Mouse (Mus musculus): ENCODE measurements around the gene Sptbn2. TPM values are rescaled to one million over a fixed set of nuclear protein-coding genes. Genes with fewer than 3 reads are reported as not detected.

Sptbn2 gene
- polyA plus RNA-seq, 1 experiment from 2014 or later: 0.16 TPM

DNA sequence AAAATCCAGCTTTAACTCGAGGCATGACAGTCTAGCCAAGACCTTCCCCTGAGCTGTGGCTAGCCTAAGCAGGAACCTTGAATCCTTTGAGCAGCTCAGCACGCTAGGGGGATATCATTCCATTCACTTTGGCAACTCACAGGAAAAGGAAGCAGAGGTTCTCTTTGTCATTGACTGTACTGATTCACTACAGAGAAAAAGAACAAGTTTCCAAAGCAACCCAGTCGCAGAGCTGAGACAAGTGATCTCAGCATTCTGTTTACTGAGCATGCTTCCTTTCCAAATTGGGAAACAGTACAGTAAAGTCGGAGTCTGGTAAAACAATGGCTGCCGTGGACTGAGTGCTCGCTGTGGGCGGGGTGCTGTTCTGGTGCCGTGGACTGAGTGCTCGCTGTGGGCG is 2.2 kb upstream of the Sptbn2 start:
- Histone ChIP-seq H3K27ac (replicated peaks) (no peak overlapping the region), H3K9me3 (no peaks in the 10 kb centered on the region), H3K4me3 (no peak overlapping the region), H3K4me2 (no peak overlapping the region), H3K36me3 (no peaks in the 10 kb centered on the region), H3K9ac (no peak overlapping the region), H3K27me3 (replicated peaks) (peaks cover 72% of the 10 kb centered on the region), H3K4me1 (peaks cover 18% of the 10 kb centered on the region)
- WGBS: 78% methylated on average over 10 of the region's 10 CpGs
- no peak for ATAC-seq (ENCODE audit: extremely low read depth, insufficient number of reproducible peaks, low FRiP score, low TSS enrichment)

DNA sequence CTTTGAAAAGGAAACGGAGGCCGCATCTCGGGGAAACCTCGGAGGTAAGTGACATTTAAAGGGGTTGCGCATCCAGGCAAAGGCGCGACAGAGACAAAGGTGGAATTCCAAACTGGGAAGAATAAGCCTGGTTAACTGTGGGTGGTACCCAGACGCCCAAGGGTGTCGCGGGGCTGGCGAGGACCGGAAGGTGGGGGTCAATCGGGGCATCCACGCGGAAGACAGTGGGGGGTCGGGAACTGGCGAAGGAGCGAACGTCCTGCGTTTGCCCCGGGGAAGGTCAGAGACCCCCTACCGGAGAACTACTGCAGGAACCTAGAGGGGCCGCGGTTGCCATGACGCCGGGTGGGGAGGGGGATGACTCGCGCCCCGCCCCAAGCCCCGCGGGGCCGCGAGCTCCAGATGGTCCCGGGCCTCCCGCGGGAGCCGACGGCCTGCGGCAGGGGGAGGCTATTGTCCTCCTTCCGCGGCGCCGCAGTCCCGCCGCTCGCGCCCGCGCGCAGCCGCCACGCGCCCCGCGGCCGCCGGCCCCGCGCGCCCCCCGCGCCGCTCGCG is 711 bp downstream of the Sptbn2 start:
- Histone ChIP-seq H3K4me3 (peak overlapping the region; percentile 62), H3K9me3 (no peaks in the 10 kb centered on the region), H3K4me1 (peaks cover 18% of the 10 kb centered on the region), H3K27me3 (replicated peaks) (peaks cover 88% of the 10 kb centered on the region), H3K27ac (replicated peaks) (no peak overlapping the region), H3K9ac (peak overlapping the region; percentile 72), H3K36me3 (no peaks in the 10 kb centered on the region), H3K4me2 (peak overlapping the region; percentile 93)
- WGBS: under 1% methylated on average over 51 of the region's 65 CpGs
- no peak for ATAC-seq (ENCODE audit: extremely low read depth, insufficient number of reproducible peaks, low FRiP score, low TSS enrichment)

DNA sequence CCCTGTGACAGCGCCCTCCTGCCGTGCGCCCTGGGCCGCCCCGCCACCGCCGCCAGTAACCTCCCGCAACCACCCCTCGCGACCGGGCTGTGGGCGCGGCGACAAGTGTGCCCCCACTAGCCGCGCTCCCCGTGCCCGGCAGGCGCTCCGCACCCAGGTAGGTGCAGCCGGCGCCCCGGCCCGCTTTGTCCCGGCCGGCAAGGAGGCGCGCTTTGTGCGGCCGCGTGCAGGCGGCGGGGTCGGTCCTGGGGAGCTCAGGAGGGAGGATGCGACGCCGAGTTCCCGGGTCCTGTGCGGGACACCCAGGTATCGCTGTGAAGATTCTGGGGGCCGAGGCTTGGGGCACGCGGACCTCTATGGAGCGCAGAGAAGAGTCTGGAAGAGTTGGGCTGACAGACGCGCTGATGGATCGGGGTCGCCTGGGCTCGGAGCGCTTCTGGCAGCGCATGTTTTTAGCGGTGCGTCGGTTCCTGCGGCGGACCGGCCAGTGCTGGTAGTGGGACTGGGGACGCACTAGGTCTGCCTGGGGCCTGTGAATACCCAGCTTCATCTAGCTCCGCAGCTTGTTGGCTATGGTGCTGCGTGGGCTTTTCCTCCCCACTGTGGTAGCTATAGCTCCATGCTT is 1.3 kb downstream of the Sptbn2 start:
- WGBS: under 1% methylated on average over 59 of the region's 60 CpGs

DNA sequence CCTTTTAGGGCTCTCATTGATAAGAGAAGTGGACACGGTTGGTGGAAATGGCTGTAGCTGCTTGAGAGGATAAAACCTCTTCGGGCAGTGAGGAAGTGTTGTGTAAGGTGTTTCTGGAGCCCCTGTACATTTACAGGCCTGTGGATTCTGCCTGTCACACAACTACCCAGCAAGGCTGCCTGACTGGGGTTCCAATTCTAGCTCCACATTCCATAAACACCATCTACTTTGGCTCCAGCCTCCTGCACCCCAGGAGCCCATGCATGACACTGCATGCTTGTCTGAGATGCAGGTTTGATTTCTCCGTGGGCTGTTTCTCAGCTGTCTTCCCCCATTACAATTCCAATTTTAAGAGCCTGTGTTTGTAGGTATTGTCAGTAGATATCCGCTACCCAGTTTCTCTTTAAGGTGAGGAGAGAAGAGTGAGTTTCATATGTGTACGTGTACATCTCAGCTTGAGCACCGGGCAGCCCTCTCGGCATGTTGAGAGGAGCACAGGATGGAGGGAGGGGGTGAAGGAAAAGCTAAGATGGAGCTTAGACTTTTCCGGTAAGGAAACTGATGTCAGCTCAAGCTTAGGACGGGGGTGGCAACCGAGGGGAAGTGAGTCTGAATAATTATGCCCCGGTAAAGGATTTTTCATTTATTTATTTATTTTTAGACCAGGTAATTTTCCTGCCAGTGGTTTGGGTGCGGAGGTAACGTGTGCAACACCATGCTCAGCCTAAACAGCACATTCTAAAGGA is 2.0 kb downstream of the Sptbn2 start:
- WGBS: 36% methylated on average over 13 of the region's 13 CpGs
- peaks cover 18% of the 10 kb centered on the region for H3K4me1 ChIP-seq
- H3K36me3 ChIP-seq: no peaks in the 10 kb centered on the region
- peak overlapping the region; percentile 62 for H3K4me3 ChIP-seq
- H3K9ac ChIP-seq: peak overlapping the region; percentile 72; the same call in 1 of the 2 replicates
- peak overlapping the region; percentile 93 for H3K4me2 ChIP-seq
- peaks cover 93% of the 10 kb centered on the region for H3K27me3 ChIP-seq (replicated peaks)
- ATAC-seq (ENCODE audit: extremely low read depth, insufficient number of reproducible peaks, low FRiP score, low TSS enrichment): no peak
- H3K27ac ChIP-seq (replicated peaks): no peak overlapping the region
- no peaks in the 10 kb centered on the region for H3K9me3 ChIP-seq

More for the DNA sequence above, 1.3 kb downstream of the Sptbn2 start:
- Histone ChIP-seq H3K9ac (peak overlapping the region; percentile 72), H3K9me3 (no peaks in the 10 kb centered on the region), H3K4me2 (peak overlapping the region; percentile 93), H3K27me3 (replicated peaks) (peaks cover 89% of the 10 kb centered on the region), H3K4me3 (peak overlapping the region; percentile 62), H3K4me1 (peaks cover 18% of the 10 kb centered on the region), H3K27ac (replicated peaks) (no peak overlapping the region), H3K36me3 (no peaks in the 10 kb centered on the region)
- no peak for ATAC-seq (ENCODE audit: extremely low read depth, insufficient number of reproducible peaks, low FRiP score, low TSS enrichment)

DNA sequence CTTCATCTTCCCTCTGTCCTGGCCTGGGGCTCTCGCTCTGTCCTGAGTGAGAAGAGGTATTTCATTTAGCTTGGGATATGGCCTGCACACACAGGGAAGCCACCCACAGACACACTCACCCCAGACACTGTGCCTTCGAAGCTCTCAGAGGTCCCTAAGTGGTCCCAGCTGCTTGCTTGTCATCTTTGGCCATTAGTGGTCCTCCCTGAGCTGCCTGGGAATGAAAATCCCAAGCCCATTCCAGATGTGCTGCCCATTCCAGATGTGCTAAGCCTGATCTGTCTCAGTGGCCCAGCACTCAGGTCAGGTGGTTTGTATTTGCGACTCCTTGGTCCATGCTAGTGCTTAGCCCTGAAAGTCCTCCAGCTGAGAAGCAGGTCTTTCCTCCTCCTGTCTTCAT is 2.9 kb downstream of the Sptbn2 start:
- no peak overlapping the region for H3K27ac ChIP-seq (replicated peaks)
- H3K4me1 ChIP-seq: peaks cover 21% of the 10 kb centered on the region
- no peaks in the 10 kb centered on the region for H3K9me3 ChIP-seq
- H3K4me3 ChIP-seq: no peak overlapping the region
- ATAC-seq (ENCODE audit: extremely low read depth, insufficient number of reproducible peaks, low FRiP score, low TSS enrichment): no peak
- WGBS: 64% methylated on average over 3 of the region's 3 CpGs
- H3K4me2 ChIP-seq: no peak overlapping the region
- no peak overlapping the region for H3K9ac ChIP-seq
- H3K36me3 ChIP-seq: no peaks in the 10 kb centered on the region
- peaks cover 96% of the 10 kb centered on the region for H3K27me3 ChIP-seq (replicated peaks)

DNA sequence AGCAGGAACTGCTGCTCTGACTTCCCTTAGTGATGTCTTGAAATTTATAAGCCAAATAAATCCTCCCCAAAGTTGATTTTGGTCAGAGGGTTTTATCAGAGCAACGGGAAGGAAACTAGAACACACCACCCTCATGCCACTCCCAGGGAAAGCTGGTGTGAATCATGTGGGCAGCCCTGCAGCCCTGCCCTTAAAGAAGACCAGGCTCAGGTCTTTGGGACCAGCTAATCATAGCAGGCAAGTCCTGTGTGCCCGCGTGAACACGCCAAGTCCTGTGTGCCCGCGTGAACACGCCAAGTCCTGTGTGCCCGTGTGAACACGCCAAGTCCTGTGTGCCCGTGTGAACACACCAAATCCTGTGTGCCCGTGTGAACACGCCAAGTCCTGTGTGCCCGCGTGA is 5.8 kb downstream of the Sptbn2 start:
- H3K4me3 ChIP-seq: no peak overlapping the region
- WGBS: 91% methylated on average over 14 of the region's 14 CpGs
- no peak overlapping the region for H3K4me2 ChIP-seq
- no peaks in the 10 kb centered on the region for H3K36me3 ChIP-seq
- H3K9me3 ChIP-seq: no peaks in the 10 kb centered on the region
- H3K27me3 ChIP-seq (replicated peaks): peaks cover 97% of the 10 kb centered on the region
- no peak overlapping the region for H3K9ac ChIP-seq
- no peak overlapping the region for H3K27ac ChIP-seq (replicated peaks)
- no peak for ATAC-seq (ENCODE audit: extremely low read depth, insufficient number of reproducible peaks, low FRiP score, low TSS enrichment)
- peaks cover 28% of the 10 kb centered on the region for H3K4me1 ChIP-seq

DNA sequence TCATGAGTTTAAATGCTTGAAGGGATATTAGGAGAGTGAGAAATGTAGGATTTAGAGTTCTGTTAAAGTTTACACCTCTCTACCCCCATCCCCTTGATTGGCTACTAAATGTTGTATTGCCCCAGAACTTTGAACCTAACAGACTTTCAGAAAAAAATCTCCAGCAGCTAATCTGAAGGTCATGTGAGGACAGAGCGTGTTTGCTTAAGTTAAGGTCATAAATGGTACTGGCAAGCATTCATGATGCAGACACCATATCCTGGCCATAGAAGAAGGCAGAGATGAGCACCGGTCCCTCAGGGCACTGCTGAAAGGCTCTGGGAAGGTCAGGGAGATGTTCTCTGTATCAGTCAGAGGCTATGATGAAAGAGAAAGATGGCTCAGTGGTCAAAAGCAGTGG is 6.3 kb downstream of the Sptbn2 start:
- Histone ChIP-seq H3K27me3 (replicated peaks) (peaks cover 97% of the 10 kb centered on the region), H3K9ac (no peak overlapping the region), H3K4me3 (no peak overlapping the region), H3K4me1 (peaks cover 23% of the 10 kb centered on the region), H3K9me3 (no peaks in the 10 kb centered on the region), H3K27ac (replicated peaks) (no peak overlapping the region), H3K36me3 (no peaks in the 10 kb centered on the region), H3K4me2 (no peak overlapping the region)
- ATAC-seq (ENCODE audit: extremely low read depth, insufficient number of reproducible peaks, low FRiP score, low TSS enrichment): no peak
- WGBS: 91% methylated on average over 2 of the region's 2 CpGs

DNA sequence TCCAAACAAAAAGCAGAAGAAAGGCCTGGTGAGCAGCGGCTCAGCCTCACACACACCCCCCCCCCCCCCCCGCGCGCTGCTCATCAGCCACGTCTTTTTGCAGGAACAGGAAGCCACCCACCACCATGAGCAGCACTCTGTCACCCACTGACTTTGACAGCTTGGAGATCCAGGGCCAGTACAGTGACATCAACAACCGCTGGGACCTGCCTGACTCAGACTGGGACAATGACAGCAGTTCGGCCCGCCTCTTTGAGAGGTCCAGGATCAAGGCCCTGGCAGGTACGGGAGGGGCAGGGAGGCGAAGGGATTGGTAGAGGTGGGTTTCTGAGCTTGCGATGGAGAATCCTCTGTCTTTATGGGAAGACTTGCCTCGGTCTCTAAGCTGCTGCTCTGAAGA is 7.7 kb downstream of the Sptbn2 start:
- WGBS: 20% methylated on average over 12 of the region's 12 CpGs
- H3K27ac ChIP-seq (replicated peaks): no peak overlapping the region
- ATAC-seq (ENCODE audit: extremely low read depth, insufficient number of reproducible peaks, low FRiP score, low TSS enrichment): no peak
- no peaks in the 10 kb centered on the region for H3K36me3 ChIP-seq
- H3K4me1 ChIP-seq: peaks cover 15% of the 10 kb centered on the region; the same call in 1 of the 2 replicates
- H3K9ac ChIP-seq: no peak overlapping the region
- H3K27me3 ChIP-seq (replicated peaks): peaks cover 88% of the 10 kb centered on the region
- no peaks in the 10 kb centered on the region for H3K9me3 ChIP-seq
- no peak overlapping the region for H3K4me3 ChIP-seq
- H3K4me2 ChIP-seq: no peak overlapping the region

DNA sequence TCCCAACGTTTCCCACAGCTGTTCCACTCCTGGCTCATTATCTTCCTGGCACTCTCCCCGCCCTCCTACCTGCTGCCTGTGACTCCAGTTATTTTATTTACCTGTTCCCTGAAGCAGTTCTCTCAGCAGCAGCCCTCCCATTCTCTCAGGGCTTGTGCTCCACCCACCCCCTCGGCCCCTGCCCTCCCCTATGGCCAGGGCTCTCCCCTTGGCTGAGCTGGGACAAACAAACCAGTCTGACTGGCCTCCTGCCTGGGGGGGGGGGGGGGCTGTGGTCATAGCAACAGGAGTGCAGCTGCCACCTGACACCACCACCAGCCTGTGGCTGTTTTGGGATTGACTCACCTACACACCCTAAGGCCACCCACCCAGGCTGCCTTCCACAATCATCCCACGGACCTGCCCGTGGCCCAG is 8.4 kb downstream of the Sptbn2 start:
- no peak for ATAC-seq (ENCODE audit: extremely low read depth, insufficient number of reproducible peaks, low FRiP score, low TSS enrichment)
- no peaks in the 10 kb centered on the region for H3K9me3 ChIP-seq

DNA sequence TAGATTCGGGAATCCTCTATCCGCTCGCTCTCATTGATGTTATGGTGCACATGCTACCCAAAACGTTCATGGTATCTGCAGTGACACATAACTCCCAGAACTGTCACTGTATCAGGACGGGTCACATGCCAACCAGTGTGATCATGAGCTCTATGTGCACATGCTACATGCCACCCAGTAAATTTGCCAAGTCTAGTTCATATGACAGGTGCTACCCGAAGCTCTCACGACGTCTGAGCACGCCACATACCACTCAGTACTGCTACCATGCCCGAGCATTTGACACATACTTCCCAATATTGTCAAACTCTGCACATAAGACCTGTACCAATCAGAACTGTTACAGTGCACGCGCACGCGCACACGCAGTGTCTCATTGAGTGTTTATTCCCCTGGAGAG is 9.1 kb downstream of the Sptbn2 start:
- peaks cover 15% of the 10 kb centered on the region; the same call in 1 of the 2 replicates for H3K4me1 ChIP-seq
- WGBS: 79% methylated on average over 15 of the region's 15 CpGs
- no peaks in the 10 kb centered on the region for H3K9me3 ChIP-seq
- no peak overlapping the region for H3K9ac ChIP-seq
- ATAC-seq (ENCODE audit: extremely low read depth, insufficient number of reproducible peaks, low FRiP score, low TSS enrichment): no peak
- H3K27me3 ChIP-seq (replicated peaks): peaks cover 74% of the 10 kb centered on the region
- H3K36me3 ChIP-seq: no peaks in the 10 kb centered on the region
- H3K4me2 ChIP-seq: no peak overlapping the region
- H3K27ac ChIP-seq (replicated peaks): no peak overlapping the region
- H3K4me3 ChIP-seq: no peak overlapping the region

More for the DNA sequence above, 8.4 kb downstream of the Sptbn2 start:
- H3K36me3 ChIP-seq: no peaks in the 10 kb centered on the region
- peaks cover 15% of the 10 kb centered on the region; the same call in 1 of the 2 replicates for H3K4me1 ChIP-seq
- peaks cover 81% of the 10 kb centered on the region for H3K27me3 ChIP-seq (replicated peaks)
- H3K4me2 ChIP-seq: no peak overlapping the region
- no peak overlapping the region for H3K27ac ChIP-seq (replicated peaks)
- no peak overlapping the region for H3K9ac ChIP-seq
- H3K4me3 ChIP-seq: no peak overlapping the region
- WGBS: 17% methylated on average over 5 of the region's 5 CpGs

DNA sequence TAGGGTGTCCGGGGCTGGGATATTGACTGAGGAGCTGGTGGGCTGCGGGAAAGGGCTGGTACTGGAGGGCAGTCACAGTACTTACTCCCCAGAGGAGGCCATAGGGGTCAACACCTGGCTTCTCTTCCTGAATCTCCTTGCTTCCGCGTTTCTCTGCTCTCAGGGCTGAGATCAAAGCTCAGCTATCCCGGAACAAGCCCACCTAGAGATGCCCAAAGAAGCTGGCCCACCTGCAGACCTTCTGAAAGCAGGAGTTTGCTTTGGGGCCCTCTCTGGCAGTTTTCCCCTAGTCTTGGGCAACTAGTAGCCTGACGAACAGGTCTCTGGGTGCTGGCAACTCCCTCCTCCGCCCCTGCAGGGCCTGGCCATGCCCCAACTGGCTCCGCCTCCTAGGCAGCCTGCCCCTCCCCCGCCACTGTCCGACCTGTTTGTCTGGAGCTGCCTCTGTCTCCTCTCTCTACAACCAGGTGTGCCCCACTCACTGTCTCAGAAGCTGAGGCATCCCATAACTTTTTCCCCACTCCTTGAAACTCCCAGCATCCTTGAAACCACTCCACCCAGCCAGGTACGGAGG is 9.8 kb downstream of the Sptbn2 start:
- WGBS: 15% methylated on average over 11 of the region's 11 CpGs
- Histone ChIP-seq H3K9me3 (no peaks in the 10 kb centered on the region), H3K4me1 (peaks cover 15% of the 10 kb centered on the region; the same call in 1 of the 2 replicates), H3K4me3 (no peak overlapping the region), H3K27ac (replicated peaks) (no peak overlapping the region), H3K9ac (peak overlapping the region; percentile 30), H3K27me3 (replicated peaks) (peaks cover 67% of the 10 kb centered on the region), H3K36me3 (no peaks in the 10 kb centered on the region), H3K4me2 (peak overlapping the region; percentile 24)
- no peak for ATAC-seq (ENCODE audit: extremely low read depth, insufficient number of reproducible peaks, low FRiP score, low TSS enrichment)

All from heart, embryonic 13.5 days (tissue).